Mouse (Mus musculus) testis, adult 2 months (tissue): Measurements from ENCODE around the gene Gm20388. TPM values are rescaled to one million over a fixed set of nuclear protein-coding genes. Genes with fewer than 3 reads are reported as not detected.

ENCODE experiments used
- H3K27ac ChIP-seq: fragments of 200-500 bp; 2 replicates; pipeline ENCODE4 v1.5.1; 2012; ENCODE audit warnings: low read depth, low read length; ENCODE audit not compliant: control insufficient read depth, insufficient read depth
- H3K27me3 ChIP-seq: fragments of 200-500 bp; 2 replicates; pipeline ENCODE4 v1.6.1; 2012; ENCODE audit warnings: mild to moderate bottlenecking, low read length, moderate library complexity; ENCODE audit not compliant: control insufficient read depth, insufficient read depth
- H3K36me3 ChIP-seq: fragments of 200-500 bp; 2 replicates; pipeline ENCODE4 v1.6.1; 2012; ENCODE audit warnings: mild to moderate bottlenecking, low read length; ENCODE audit not compliant: control insufficient read depth, insufficient read depth
- H3K4me1 ChIP-seq: fragments of 200-500 bp; 2 replicates; pipeline ENCODE4 v1.6.1; 2012; ENCODE audit warnings: low read length; ENCODE audit not compliant: control insufficient read depth, insufficient read depth
- H3K4me3 ChIP-seq: fragments of 200-500 bp; 2 replicates; pipeline ENCODE4 v1.5.1; 2012; ENCODE audit warnings: low read depth, mild to moderate bottlenecking, low read length, moderate library complexity, mixed read lengths; ENCODE audit not compliant: control insufficient read depth
- CTCF ChIP-seq: fragments of 200-500 bp; IDR thresholded peaks from 2 replicates; pipeline ENCODE4 v1.5.1; 2012; ENCODE audit warnings: low read depth, mild to moderate bottlenecking, inconsistent platforms, low read length, moderate library complexity; ENCODE audit not compliant: control insufficient read depth, insufficient read depth, insufficient replicate concordance
- POLR2A ChIP-seq: fragments of 200-500 bp; IDR thresholded peaks from 2 replicates; pipeline ENCODE4 v1.6.1; 2012; ENCODE audit warnings: low read depth, mild to moderate bottlenecking, inconsistent platforms, low read length, moderate library complexity; ENCODE audit not compliant: control insufficient read depth
- polyA plus RNA-seq: library from polyadenylated mRNA; depleted of rRNA; stranded (reverse); fragments of >200 nt; gene quantifications from 2 replicates; pipeline ENCODE4 v1.2.3, GENCODE M21; 2012

The Gm20388 gene
- polyA plus RNA-seq, 1 experiment = 5.6 TPM

DNA sequence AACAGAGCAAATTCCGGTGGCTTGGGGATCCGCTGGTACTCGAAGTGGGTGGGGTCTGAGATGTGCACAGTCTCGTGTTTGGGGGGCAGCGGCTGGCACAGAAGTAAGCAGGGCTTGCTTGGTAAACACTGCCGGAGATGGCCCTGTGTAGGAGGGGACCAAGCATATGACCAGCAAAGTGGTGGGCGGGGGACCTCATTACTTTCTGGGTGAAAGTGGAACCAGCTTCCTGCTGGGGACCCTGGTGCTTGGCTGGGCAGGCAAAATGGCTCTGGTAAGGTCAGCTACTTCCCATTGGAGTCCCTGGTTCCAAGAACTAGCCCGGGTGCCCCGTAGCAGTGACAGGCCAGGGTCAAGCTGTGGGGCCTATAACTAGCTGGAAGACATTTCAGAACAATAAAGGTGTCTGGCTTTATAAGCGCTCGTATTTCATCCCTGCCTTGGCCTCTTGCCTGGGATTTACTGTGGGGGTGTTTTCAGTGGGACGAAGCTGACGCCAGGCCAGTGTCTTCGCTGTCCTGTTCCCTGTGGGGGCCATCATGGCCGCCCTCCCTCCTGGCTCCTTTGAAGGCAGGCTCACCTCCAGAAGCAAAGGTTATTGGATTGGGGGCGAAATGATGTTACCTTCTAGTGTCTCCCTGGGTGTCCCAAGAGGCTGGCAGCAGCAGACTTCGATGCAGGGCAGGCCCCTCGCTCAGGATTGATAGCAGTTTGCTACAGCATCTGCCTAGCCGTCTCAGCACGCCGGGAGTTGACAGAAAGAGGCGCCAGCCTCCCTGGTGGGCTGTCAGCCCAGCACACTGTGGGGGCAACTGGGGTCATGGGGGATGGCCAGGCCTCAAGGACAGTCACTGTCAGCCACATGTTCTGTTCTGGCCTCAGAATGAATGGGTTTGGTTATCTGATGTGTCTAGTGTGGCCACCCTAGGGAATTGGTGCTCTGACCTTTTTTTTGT is 466.5 kb downstream of the Gm20388 start:
- TF ChIP-seq CTCF (no peak), POLR2A (no peak)
- H3K27me3 ChIP-seq = no peaks in the 10 kb centered on the region
- no peaks in the 10 kb centered on the region for H3K36me3 ChIP-seq
- H3K4me3 ChIP-seq = no peak overlapping the region
- no peak overlapping the region for H3K27ac ChIP-seq
- H3K4me1 ChIP-seq = no peaks in the 10 kb centered on the region; the same call in 1 of the 2 replicates

DNA sequence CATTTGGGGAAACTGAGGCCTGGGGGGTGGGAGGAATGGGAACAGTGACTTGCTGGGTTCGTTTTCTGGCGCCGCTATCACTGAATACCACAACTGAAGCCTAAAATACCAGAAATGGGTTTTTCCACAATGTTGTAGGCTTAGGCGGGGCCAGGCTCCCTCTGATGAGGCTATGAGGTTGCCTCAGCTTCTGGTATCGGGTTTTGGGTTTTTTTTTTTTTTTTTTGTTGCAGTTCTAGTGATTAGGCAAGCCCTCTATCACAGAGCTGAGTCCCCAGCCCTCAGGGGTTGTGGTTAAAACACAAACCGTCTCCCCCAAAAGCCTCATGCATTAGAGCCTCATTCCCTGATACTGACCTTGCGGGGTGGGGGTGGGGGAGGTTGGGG is 467.2 kb downstream of the Gm20388 start:
- Histone ChIP-seq H3K36me3 (no peaks in the 10 kb centered on the region), H3K27me3 (no peaks in the 10 kb centered on the region), H3K27ac (no peak overlapping the region), H3K4me1 (no peaks in the 10 kb centered on the region; the same call in 1 of the 2 replicates), H3K4me3 (no peak overlapping the region)
- TF ChIP-seq CTCF = no peak
- TF ChIP-seq POLR2A = no peak

DNA sequence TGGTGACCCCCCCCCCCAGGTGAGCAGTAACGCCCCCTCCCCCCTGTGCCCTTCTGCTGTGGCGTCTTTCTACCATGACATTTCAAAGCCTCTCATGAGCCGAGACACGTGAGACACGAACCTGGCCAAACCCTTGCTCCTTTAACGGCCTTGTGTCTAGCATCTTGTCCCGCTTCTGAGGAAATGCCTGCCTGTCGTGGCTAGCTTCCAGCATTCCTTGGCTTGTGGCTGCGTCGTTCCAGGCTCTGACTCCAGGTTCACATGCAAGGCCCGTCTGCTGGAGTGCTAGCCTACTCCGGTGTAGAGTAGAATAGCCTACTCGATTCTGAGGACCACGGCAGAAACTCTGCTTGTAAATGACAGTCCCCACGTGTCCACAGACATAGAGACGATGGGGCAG is 467.7 kb downstream of the Gm20388 start:
- Histone ChIP-seq H3K27ac (no peak overlapping the region), H3K4me3 (no peak overlapping the region), H3K27me3 (no peaks in the 10 kb centered on the region), H3K36me3 (no peaks in the 10 kb centered on the region), H3K4me1 (no peaks in the 10 kb centered on the region; the same call in 1 of the 2 replicates)
- TF ChIP-seq POLR2A (no peak), CTCF (no peak)

DNA sequence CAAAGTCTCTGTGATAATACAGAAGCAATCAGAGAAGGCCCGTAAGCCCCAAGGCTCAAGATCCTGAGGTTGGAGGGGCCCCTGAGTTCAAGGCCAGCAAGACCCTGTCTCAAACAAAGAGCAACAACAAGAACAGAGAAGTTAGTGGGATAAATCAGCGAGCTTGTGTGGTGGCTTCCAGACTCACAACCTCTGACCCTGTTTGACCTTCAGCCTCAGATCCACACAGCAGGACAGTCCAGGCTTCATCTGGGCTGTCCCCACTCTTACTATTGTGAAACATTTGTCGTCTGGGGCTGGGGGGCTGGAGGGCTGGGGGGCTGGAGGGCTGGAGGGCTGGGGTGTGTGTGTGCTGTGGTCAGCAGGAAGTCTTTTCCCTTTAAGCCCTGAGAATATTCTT is 468.4 kb downstream of the Gm20388 start:
- Histone ChIP-seq H3K36me3 (no peaks in the 10 kb centered on the region), H3K27ac (no peak overlapping the region), H3K4me3 (no peak overlapping the region), H3K27me3 (no peaks in the 10 kb centered on the region), H3K4me1 (no peaks in the 10 kb centered on the region; the same call in 1 of the 2 replicates)
- no peak for TF ChIP-seq CTCF
- no peak for TF ChIP-seq POLR2A

DNA sequence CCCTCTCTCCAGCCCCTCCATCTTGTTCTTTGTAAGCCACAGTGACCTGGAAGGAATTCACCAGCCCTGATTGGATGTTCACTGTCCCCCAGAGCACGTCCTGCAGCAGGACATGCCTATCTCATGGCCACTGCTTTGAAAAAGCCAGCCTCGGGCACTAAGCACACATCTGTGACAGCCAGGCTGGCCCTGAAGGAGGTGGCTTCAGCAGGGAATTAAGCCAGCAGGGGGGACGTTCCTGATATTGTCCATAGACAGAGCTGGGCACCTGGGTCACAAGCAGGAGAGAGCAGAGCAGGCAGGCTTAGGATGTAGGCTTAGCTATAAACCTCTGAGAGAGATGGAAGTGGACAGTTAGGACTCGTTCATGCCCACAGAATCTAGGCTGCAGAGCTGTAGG is 471.2 kb downstream of the Gm20388 start:
- no peak overlapping the region for H3K27ac ChIP-seq
- H3K4me3 ChIP-seq = no peak overlapping the region
- no peaks in the 10 kb centered on the region; the same call in 1 of the 2 replicates for H3K4me1 ChIP-seq
- no peaks in the 10 kb centered on the region for H3K36me3 ChIP-seq
- TF ChIP-seq POLR2A = no peak
- no peak for TF ChIP-seq CTCF
- H3K27me3 ChIP-seq = no peaks in the 10 kb centered on the region

DNA sequence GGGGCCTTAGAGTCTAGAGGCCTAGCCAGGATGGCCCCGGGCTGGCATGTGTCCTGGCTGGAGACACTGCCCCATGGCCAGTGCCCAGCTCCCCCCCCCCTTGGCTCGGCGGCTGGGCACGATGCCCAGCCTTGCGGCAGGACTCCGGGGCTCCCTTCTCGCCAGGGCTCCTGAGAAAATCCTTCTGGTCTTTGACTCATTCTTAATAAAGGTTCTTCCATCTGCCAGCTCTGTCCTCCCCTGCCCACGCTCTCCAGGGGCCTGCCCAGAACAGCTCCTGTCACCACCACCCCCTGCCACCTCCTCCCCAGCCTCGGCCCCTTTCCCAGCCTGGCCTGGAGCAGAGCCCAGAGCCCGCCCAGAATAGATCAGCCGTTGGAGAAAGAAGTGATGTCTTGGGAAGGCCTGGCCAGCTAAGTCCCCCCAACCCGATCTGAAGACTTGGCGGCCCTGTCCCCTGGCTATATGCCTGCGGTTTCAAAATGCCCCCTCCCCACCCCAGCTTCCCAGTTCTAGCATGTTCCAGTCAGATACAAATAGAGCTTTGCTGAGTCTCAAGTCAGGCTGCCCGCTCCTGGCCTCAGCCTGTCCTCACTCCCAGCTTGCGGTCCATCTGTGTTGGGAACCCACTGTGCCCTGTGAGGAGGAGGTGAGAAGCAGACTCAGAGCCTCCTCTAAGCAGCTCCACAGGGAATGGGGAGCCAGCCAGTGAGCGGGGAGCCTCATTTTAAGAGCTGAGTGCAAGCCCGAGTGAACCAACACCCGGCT is 472.0 kb downstream of the Gm20388 start:
- H3K27me3 ChIP-seq = no peaks in the 10 kb centered on the region
- no peak overlapping the region for H3K27ac ChIP-seq
- H3K36me3 ChIP-seq = no peaks in the 10 kb centered on the region
- no peaks in the 10 kb centered on the region; the same call in 1 of the 2 replicates for H3K4me1 ChIP-seq
- no peak overlapping the region for H3K4me3 ChIP-seq
- TF ChIP-seq CTCF (no peak), POLR2A (no peak)

DNA sequence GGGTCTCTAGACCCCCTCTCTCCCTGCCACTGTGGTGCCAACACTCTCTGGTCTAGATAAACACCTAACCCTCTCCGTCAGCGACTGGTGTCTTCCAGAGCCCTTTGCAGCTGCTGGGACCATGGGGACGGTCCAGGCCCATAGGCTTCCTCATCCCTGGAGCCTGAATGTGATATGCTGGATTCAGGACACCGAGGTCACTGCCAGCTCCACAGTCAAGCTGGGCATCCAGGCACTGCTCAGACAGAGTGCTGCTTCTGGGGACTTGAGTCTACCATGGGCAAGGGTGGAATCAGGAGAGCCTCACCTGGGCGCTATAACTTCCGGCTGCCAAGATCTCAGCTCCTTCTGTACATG is 472.5 kb downstream of the Gm20388 start:
- no peak overlapping the region for H3K27ac ChIP-seq
- no peaks in the 10 kb centered on the region; the same call in 1 of the 2 replicates for H3K4me1 ChIP-seq
- H3K27me3 ChIP-seq = no peaks in the 10 kb centered on the region

More for the DNA sequence above, 472.5 kb downstream of the Gm20388 start:
- H3K36me3 ChIP-seq = no peaks in the 10 kb centered on the region
- TF ChIP-seq POLR2A (no peak), CTCF (no peak)
- no peak overlapping the region for H3K4me3 ChIP-seq
